Mouse (Mus musculus) urinary bladder, adult 18-20 months (tissue): ENCODE measurements around the gene Aes.

Source experiments
- DNase-seq, 2 experiments: peaks; one replicate each; pipeline ENCODE4 v3.0.0; 2022; ENCODE audit warnings: low spot score in 2 of 2, mixed read lengths in 2 of 2

The Aes gene

DNA sequence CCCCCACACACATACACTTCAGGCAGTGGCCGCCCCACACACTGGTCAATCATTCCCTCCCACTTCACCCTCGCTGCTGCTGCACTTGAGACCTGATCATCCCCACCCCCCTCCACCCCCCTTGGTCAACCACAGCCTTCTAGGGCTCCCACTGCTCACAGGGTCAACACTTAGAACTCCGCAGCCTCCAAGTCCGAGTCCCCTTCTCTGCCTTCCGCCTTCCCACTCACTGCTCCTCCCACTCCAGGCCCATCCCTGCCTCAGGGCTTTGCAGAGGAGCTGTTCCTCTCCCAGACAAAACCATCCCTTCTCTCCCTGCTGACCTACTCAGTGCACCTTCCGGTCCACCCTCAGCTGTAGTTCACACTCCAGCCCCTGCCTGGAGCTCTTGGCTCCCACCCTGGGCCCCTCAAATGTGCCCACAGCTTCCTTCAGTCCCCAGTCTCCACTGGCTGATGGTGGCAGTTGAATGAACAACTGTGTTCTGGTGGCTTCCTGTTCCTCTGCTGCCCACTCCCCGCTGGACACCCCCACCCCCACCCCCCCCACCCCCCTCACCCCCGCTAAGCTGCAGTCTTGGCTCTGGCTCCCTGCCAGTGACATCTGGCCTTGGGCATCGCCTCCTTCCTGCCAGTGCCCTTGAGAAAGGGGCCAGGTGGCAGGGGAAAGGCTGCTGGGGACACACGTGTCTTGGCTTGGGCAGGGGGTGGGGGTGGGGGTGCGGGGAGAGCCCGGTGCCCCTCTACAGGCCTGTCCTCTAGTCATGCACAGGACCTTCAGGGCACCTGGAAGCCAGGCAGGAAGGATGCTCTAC is 38.1 kb downstream of the Aes start:
- no peak for DNase-seq

DNA sequence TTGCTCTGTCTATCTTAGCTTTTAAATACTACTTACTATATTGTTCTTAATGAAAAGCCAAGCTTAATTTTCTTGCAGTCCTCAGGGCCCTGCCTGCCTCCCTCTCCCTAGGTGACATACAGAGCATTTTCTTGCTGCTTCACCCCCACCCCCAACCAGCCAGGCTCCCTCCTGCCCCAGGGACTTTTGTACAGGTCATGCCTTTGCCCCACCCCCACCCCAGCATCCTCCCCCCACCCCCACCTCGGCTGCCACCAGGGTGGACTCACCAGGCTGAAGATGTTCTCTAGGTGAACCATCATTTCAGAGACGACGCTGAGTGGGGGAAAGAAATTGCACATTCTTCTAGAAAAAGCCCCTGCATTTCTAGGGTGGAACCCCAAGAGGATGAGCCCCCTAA is 39.1 kb downstream of the Aes start:
- no peak for DNase-seq

DNA sequence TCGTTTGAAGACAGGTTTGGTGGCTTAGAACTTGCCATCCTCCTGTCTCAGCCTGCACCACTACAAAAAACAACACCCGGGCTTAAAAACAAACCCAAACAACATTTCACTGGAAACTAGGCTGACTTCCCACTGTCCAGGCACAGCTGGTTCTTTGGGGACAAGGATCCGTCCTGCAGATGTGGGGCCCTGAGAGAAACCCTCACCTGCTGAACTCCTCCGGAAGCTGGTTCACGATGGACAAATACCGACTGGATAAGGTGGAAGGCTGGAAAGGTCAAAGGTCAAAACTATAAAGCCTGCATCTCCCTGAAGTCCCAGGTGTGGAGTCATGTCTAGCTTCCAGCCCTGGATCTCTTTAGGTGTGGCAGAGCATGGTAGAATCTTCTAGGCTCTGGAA is 39.6 kb downstream of the Aes start:
- no peak for DNase-seq

DNA sequence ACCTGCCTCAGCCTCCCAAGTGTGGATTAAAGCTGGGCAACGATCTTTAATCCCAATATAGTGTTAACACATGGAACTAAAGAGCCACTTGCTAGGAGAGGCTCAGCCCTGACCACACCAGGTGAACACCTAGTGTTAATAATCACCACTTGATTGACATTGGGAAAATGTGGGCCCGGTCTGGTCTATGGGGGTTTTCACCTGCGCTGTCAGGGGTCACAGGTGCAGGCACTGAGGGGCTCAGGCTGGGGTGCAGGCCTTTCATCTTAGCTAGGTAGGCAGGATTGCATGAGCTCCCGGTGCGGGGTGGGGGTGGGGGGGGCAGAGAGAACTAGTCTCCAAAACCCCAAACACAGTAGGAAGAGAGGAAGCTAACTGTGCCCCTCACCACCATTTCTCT is 40.3 kb downstream of the Aes start:
- DNase-seq: no peak

DNA sequence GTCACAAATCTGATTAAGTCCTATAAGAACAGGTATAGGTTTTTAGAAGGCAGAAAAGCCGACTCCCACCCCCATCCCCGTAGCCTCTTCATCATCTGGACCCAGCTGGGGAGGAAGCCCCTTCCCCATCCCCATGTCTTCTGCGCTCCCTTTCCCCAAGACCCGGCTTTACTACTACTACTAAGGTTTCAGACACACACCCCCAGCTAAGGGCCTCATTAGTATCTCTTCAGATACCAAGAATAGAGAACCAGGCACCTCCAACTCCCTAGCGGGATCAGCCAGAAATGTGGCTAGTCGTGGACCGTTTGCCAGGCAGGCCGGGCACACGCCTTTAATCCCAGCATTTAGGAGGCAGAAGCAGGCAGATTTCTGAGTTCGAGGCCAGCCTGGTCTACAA is 40.8 kb downstream of the Aes start:
- no peak for DNase-seq

DNA sequence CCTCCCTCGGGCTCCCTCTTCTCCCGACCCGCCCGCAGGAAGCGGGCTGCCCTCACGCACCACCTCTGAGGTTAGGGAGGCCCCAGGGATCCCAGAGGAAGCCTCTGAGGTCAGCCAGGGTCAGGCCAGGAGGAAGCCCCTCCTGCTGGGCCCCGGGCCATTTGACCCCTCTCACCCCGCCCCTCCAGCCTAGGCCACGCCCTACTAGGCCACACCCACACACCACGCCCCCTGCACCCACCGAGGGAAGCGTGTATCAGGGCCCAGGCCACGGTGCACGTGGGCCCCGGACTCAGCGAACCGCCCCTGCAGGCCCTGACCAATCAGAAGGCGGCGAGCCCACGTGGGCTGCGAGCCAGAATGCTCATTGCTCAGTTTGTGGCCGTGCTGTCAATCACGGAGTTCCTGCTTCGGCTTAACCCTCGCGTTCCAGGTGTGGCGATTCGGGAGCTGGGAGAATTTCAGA is 41.5 kb downstream of the Aes start, which contains the start of gene Tle6:
Gene Tle6 (minus strand): TSS at position 336 of the 466 bp plus-strand sequence.
- peak; percentile 87 to 91 for DNase-seq

DNA sequence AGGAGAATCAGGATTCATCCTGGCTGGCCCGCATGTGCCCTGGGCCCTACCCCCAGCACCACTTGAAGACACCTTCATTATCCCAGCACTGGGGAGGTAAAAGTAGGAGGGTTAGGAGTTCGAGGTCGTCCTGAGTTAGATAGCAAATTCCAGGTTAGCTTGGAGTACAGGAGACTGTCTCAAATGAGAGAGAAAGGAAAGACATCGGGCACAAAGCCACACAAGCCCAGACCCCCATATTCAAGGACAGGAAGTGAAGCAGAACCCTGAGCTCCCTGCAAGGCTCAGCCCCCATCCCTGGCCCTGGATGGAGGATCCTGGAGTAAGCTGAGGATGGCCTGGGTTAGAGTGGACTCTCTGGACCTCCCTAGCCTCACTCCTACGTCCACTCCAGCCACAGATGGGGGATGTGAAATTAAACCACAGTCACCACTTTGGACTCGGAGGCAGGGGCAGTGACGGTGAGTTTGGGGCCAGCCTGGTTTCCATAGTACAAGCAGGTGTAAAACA is 42.2 kb downstream of the Aes start:
- no peak for DNase-seq

DNA sequence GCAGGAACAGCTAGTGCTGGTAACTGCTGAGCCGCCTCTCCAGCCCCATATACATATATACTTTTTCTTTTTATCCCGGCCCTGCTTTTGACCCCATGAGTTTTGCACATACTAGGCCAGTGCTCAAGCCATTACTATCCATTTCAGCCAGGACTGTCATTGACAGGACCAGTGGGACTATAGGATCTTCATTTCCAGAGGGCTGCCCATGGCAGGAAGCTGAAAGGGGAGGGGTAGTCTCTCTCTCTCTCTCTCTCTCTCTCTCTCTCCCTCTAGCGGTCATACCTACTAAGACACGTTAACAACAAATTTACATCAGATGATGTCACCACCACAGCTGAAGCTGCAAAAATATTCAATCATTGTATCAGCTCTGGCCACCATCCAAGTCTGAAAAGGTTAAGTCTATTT is 43.5 kb downstream of the Aes start:
- DNase-seq: no peak

DNA sequence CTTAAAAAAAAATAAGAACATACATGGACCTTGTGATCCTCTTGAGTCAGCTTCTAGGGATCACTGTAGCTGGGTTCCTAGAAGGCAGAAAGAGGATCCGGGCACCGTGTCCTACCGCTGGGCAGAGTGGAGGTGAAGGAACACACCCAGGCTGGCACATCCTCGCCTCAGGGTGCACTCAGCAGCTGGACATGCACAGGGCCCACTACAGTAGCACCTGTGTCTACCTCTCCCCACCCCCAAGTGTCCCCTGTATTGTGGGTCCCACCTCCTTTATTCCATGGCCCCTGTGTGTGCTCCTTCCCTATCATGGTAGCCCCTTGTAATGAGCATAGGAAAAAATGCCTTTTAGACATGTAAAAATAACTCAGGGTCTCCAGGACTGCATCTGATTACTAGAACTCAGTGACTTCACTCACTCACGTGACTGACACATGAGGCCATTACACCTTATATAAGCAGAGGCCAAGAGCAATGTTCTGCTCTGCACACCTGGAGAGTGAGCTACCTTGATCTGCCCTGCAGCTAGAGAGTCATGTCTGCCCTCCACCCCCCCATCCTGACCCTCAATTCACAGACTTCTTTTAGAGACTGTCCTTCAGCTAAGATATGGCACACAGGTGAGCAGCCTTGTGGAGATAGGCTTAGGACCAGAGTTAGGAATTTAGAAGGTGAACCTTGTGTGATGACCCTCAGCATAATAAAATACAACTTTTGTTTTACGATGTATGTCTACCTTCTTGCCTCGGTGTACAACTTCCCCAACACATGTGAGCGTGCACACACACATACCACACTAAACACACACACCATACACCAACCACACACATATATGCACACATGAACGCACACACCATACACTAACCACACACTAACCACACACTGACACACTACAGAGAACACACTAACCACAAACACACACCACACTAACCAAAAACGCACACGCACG is 45.0 kb downstream of the Aes start:
- no peak for DNase-seq

DNA sequence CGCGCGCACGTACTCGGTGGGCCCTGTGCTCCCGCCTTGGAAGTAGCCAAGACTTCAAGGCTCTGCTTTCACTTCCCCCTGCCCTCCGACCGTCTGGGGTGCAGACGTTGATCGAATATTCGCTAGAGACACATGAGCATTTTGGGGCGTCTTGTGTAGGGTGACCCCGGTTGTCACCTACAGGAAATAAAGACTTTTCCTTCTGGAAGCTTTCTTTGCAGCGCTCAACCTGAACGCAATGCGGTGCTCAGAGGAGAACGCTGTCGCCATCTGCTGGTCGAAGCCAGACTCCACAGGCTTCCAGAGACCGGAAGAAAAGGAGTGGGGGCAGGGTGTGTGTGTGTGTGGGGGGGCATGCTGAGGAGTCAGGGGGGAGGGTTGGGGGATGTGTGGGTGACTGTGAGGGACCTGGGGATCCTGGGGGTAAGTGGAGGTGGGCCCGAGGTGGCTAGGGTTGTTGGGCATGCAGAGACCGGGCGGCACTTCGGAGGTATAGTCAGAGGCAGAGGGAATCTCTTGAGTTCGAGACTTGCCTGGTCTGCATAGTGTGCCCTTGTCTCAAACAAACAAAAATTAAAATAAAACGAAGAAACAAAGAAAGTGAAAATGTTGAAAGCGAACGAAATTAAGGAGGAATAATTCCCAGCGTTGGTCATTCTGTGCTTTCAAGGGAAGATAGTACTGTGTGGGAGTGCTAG is 45.8 kb downstream of the Aes start:
- peak; percentile 71 to 77 for DNase-seq

DNA sequence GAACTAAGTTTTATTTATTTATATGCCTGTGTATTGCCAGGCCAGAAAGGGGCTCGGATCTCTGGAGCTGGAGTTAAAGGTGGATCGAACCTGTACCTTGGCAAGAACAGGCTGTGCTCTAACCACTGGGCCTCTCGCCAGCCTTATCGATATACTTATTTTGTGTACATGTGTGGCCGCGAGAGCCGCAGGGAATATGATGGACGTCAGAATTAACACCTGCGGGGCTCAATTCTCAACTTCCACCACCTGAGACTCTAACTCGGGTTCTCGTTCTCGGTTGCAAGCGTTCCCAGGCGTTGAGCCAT is 46.3 kb downstream of the Aes start:
- no peak for DNase-seq

DNA sequence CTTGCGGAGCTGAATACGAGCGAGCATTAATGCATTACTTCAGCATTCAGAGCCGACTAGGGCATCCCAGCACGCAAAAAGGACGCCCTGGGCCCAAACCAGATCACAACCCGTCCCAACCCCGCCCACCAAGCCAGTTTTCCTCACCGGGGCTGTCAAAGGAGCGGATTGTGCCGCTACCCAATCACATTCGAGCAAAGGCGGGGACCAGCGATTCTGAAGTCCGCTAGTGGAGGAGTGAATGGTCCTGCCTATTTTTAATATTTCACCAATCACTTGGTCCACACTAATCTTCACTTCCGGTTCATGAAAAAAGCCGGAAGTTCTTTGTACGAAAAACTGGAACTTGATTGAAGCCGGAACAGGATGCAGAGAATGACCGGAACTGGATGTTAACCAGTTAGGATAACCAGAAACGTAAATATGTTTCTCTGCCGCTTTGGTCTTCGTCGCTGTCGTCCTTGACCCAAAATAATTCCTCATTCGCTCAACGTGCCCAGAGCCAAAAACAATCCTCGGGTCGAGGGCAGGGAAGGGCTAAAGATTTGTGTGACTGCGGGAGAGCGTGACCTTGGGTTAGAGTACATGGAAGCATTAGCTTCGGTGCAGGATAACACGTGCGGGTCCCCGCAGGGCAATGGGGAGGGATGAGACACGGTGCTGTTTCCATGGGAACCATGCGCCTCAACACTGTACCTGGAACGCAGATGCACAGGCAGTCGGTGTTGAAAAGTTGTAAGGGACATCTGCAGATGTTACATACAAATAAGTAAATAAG is 46.9 kb downstream of the Aes start, which contains the start of gene BC025920:
Gene BC025920 (plus strand): TSS at position 297 of the 778 bp plus-strand sequence.
- DNase-seq: peak; percentile 84 to 96

DNA sequence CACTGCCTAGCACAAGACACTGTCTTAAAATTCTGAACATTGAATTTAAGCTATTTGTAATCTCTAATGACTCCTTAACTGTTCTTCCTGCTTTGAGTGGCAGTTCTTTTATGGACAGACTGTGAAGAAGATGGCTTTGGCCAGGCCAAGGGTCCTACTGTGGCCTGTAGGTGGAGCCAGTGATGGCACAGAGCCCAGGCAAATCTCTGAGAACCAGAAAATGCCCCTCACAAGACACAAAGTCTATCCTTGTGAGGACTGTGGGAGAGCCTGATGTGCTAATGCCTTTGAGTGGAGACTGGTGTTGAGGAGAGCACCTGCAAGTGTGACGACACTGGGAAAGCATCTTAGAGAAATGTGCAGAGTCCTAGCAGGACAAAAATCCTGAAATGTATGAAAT is 49.0 kb downstream of the Aes start:
- no peak for DNase-seq

DNA sequence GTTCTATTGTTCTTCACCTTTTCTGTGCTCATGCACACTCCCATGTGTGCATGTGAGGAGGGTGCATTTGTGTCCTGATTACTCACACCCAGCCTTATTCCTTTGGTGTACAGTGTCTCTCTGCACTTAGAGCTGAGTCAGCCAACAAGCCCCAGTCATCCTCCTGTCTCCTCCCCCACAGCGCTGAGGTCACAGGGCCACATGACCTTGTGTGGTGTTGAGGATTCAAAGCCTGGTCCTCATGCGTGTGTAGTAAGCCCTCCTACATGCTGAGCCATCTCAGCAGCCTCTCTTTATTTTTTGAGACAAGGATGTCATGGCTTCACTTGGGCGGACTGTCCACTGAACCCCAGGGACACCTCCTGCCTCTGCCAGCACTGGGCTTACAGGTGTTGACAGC is 53.5 kb downstream of the Aes start:
- DNase-seq: no peak

DNA sequence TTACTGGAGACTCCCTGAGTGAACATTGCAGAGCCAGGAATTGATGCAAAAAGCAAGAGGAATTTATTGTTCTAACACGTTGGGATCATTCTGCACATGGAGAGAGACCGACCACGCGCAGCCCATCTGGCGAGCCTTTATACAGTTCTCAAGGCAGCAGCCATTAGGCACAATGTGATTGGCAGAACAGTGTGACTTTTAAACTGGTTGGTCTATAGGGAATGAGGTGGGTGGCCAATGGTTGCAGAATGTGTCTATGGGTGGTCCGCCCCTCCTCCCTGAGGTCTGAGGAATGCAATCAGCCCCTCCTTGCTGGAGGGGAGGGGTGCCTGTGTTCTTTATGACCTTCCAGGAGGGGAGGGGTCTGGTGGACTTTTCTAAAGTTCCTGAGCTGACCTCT is 56.2 kb downstream of the Aes start:
- no peak for DNase-seq
